Mouse (Mus musculus) kidney, adult 2 months (tissue): ENCODE measurements around the gene Psmc5.

ENCODE experiments used
- CTCF ChIP-seq: fragments of 200-500 bp; conservative IDR thresholded peaks from 2 replicates; pipeline ENCODE4 v1.5.1; 2011; ENCODE audit warnings: low read depth, mild to moderate bottlenecking, control low read depth, low read length, moderate library complexity, mixed read lengths; ENCODE audit not compliant: insufficient read depth, insufficient read length
- POLR2A ChIP-seq: fragments of 200-500 bp; IDR thresholded peaks from one replicate; pipeline ENCODE4 v1.6.1; 2011; ENCODE audit warnings: low read depth, low read length, control low read depth

DNA sequence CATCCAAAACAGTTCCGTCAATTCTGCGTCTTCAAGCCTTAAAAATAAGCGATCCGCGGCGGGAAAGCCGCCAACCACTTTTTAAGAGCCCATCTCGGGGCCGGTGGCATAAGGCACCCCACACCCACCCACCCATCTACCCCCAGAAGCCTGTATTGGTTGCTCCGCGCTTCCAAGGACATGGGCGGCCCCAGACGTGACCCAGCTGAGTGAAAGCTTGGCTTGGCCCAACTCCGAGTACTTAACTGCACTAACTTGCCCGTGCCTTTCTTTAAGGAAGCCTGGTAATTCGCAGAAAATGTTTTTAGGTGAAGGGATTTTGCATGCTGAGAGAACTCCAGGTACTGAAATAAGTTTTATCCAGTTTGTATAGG is 17.3 kb downstream of the Psmc5 start:
- no peak for TF ChIP-seq CTCF
- TF ChIP-seq POLR2A: no peak
